Comparison of ENCODE assay signal across 14 mouse cellular contexts in genomic region chr15:101879776-101880175, GRCm38 (mm10). TPM values are rescaled to one million over a fixed set of nuclear protein-coding genes. Genes with fewer than 3 reads are reported as not detected.
DNase-seq lines count a peak whose midpoint lies in the region; ATAC-seq and TF ChIP-seq lines count a peak whose summit lies in the region.
"Had no signal": no experiment of that assay in that cellular context is flagged by ENCODE, and none has a peak within 500 bp of the region (broad histone marks: within the 10 kb centered on the region; RNA-seq: fewer than 3 reads in every experiment).

No protein-coding gene starts in this region.

- H3K27ac ChIP-seq in lung, embryonic 14.5 days (ENCODE audit: low read depth) = no peak overlapping the region
- H3K27ac ChIP-seq in midbrain, postnatal 0 days (ENCODE audit: low read depth, low read length) = no peak overlapping the region
- no peak overlapping the region for H3K27ac ChIP-seq in cerebellum, adult 2 months (ENCODE audit: insufficient read depth, low read length)
- H3K27ac ChIP-seq: heart, embryonic 13.5 days had no signal

- no peaks in the 10 kb centered on the region for H3K27me3 ChIP-seq in lung, embryonic 14.5 days (ENCODE audit: insufficient read depth, low read length)
- H3K27me3 ChIP-seq in midbrain, postnatal 0 days (ENCODE audit: insufficient read depth, low read length) = no peaks in the 10 kb centered on the region; the same call in 1 of the 2 replicates
- H3K27me3 ChIP-seq in cerebellum, adult 2 months (ENCODE audit: control insufficient read depth, insufficient read depth, low read length) = no peaks in the 10 kb centered on the region

- WGBS in lung, embryonic 14.5 days = 26% methylated on average over 11 of the region's 11 CpGs
- WGBS in midbrain, postnatal 0 days = 46% methylated on average over 10 of the region's 11 CpGs
- WGBS in cerebellum, adult 2 months = 23% methylated on average over 11 of the region's 11 CpGs

- H3K4me3 ChIP-seq in lung, embryonic 14.5 days (ENCODE audit: low read depth, low read length) = no peak overlapping the region
- no peak overlapping the region for H3K4me3 ChIP-seq in midbrain, postnatal 0 days (ENCODE audit: low read depth, low read length)
- H3K4me3 ChIP-seq in cerebellum, adult 2 months (replicated peaks; ENCODE audit: insufficient read depth, low read depth, low read length) = no peak overlapping the region
- H3K4me3 ChIP-seq: heart, embryonic 13.5 days had no signal

- no peak for TF ChIP-seq CTCF in lung, embryonic 14.5 days (IDR thresholded peaks at IDR 0.05; ENCODE audit: low read depth)
- TF ChIP-seq CTCF in midbrain, postnatal 0 days (IDR thresholded peaks at IDR 0.05) = no peak
- no peak for TF ChIP-seq CTCF in cerebellum, adult 2 months (IDR thresholded peaks at IDR 0.05; ENCODE audit: borderline replicate concordance, insufficient read depth, low read depth, low read length)

- no peaks in the 10 kb centered on the region for H3K9me3 ChIP-seq in lung, embryonic 14.5 days (ENCODE audit: low read depth, low read length)
- H3K9me3 ChIP-seq in midbrain, postnatal 0 days (ENCODE audit: low read length) = no peaks in the 10 kb centered on the region
- H3K9me3 ChIP-seq: heart, embryonic 13.5 days had no signal

- H3K4me2 ChIP-seq in lung, embryonic 14.5 days = no peak overlapping the region
- H3K4me2 ChIP-seq in midbrain, postnatal 0 days (ENCODE audit: low read depth, low read length, poor library complexity, severe bottlenecking) = no peak overlapping the region
- H3K4me2 ChIP-seq: heart, embryonic 13.5 days had no signal

- no peak for ATAC-seq in lung, embryonic 14.5 days (ENCODE audit: insufficient read depth)
- ATAC-seq in midbrain, postnatal 0 days (ENCODE audit: low FRiP score) = no peak

- no peak overlapping the region for H3K9ac ChIP-seq in lung, embryonic 14.5 days
- H3K9ac ChIP-seq in midbrain, postnatal 0 days (replicated peaks; ENCODE audit: low read length, poor library complexity, severe bottlenecking) = no peak overlapping the region
- H3K9ac ChIP-seq: heart, embryonic 13.5 days had no signal

- no peaks in the 10 kb centered on the region for H3K36me3 ChIP-seq in lung, embryonic 14.5 days (ENCODE audit: insufficient read depth)
- H3K36me3 ChIP-seq in midbrain, postnatal 0 days (ENCODE audit: insufficient read depth, low read length) = no peaks in the 10 kb centered on the region
- H3K36me3 ChIP-seq: heart, embryonic 13.5 days had no signal

- DNase-seq in adrenal gland, postnatal 10 days = peak; percentile 38
- no peak for DNase-seq in adrenal gland, adult (ENCODE audit: inconsistent age in 2 of 2, low spot score in 1 of 2)
- peak; percentile 71 for DNase-seq in lung, embryonic 14.5 days
- DNase-seq in lung, postnatal 25 days (ENCODE audit: low spot score) = no peak
- DNase-seq in embryo, embryonic 9.5 days (ENCODE audit: extremely low spot score) = peak; percentile 31
- DNase-seq in midbrain, postnatal 0 days (ENCODE audit: low spot score) = peak; percentile 6
- no peak for DNase-seq in urinary bladder, postnatal 10 days (ENCODE audit: low spot score)
- no peak for DNase-seq in cerebellum, adult 2 months
- DNase-seq: thymus, postnatal 14 days had no signal

- H3K4me1 ChIP-seq in lung, embryonic 14.5 days (ENCODE audit: insufficient read depth) = no peaks in the 10 kb centered on the region
- no peaks in the 10 kb centered on the region for H3K4me1 ChIP-seq in midbrain, postnatal 0 days (ENCODE audit: insufficient read depth, low read length)
- H3K4me1 ChIP-seq in cerebellum, adult 2 months (ENCODE audit: control insufficient read depth, insufficient read depth, low read length) = no peaks in the 10 kb centered on the region

- TF ChIP-seq POLR2A in cerebellum, adult 2 months (IDR thresholded peaks at IDR 0.05; ENCODE audit: borderline replicate concordance, insufficient read depth, low read length) = no peak

RNA-seq across cellular contexts. Expression of gene Krt77, which starts 10.3 kb away (rescaled TPM):
- not detected for total RNA-seq in adrenal gland, postnatal 10 days (2021)
- not detected in 2 replicates for polyA plus RNA-seq in lung, embryonic 14.5 days (2014; fragmentation: Nextera tagmentation; extraction: Ambion mirVana)
- total RNA-seq in midbrain, postnatal 0 days (2014; rRNA removed) = 1.2 and 1.4 TPM in 2 replicates
- polyA plus RNA-seq in midbrain, postnatal 0 days (2015; fragmentation: Nextera tagmentation; extraction: Ambion mirVana) = 1.5 and 1.6 TPM in 2 replicates
- 0.26 and 0.49 TPM in 2 replicates for polyA plus RNA-seq in cerebellum, adult 2 months (2012; rRNA removed)
- polyA plus RNA-seq: heart, embryonic 13.5 days; kidney, embryonic 14.5 days; lung, embryonic 16.5 days had no signal

RNA-seq across cellular contexts. Expression of gene Krt76, which starts 12.9 kb away (rescaled TPM):
- not detected for total RNA-seq in adrenal gland, postnatal 10 days (2021)
- not detected in 2 replicates for polyA plus RNA-seq in lung, embryonic 14.5 days (2014; fragmentation: Nextera tagmentation; extraction: Ambion mirVana)
- not detected in 2 replicates for total RNA-seq in midbrain, postnatal 0 days (2014; rRNA removed)
- polyA plus RNA-seq in midbrain, postnatal 0 days (2015; fragmentation: Nextera tagmentation; extraction: Ambion mirVana) = not detected in 2 replicates
- polyA plus RNA-seq in cerebellum, adult 2 months (2012; rRNA removed) = 0.05 TPM in 1 of 2 replicates, not detected in the other
- polyA plus RNA-seq: cortical plate, adult 2 months; heart, embryonic 13.5 days; kidney, embryonic 14.5 days; lung, embryonic 16.5 days; neural tube, embryonic 14.5 days had no signal

RNA-seq across cellular contexts. Expression of gene Krt1, which starts 29.2 kb away (rescaled TPM):
- under 1 TPM; 0.18 to 0.51 TPM for total RNA-seq in adrenal gland, postnatal 10 days (2021)
- 0.30 and 0.76 TPM in 2 replicates for polyA plus RNA-seq in lung, embryonic 14.5 days (2014; fragmentation: Nextera tagmentation; extraction: Ambion mirVana)
- total RNA-seq in midbrain, postnatal 0 days (2014; rRNA removed) = 18.3 and 45.5 TPM in 2 replicates
- polyA plus RNA-seq in midbrain, postnatal 0 days (2015; fragmentation: Nextera tagmentation; extraction: Ambion mirVana) = 20.0 and 22.7 TPM in 2 replicates
- 4.8 and 5.3 TPM in 2 replicates for polyA plus RNA-seq in cerebellum, adult 2 months (2012; rRNA removed)

RNA-seq across cellular contexts. Expression of gene Krt4, which starts 44.8 kb away (rescaled TPM):
- total RNA-seq in adrenal gland, postnatal 10 days (2021) = under 1 TPM in 1 of 2 experiments, not detected in 1; 0.18 TPM
- 0.97 and 1.3 TPM in 2 replicates for polyA plus RNA-seq in lung, embryonic 14.5 days (2014; fragmentation: Nextera tagmentation; extraction: Ambion mirVana)
- 0.38 TPM in 1 of 2 replicates, not detected in the other for total RNA-seq in midbrain, postnatal 0 days (2014; rRNA removed)
- polyA plus RNA-seq in midbrain, postnatal 0 days (2015; fragmentation: Nextera tagmentation; extraction: Ambion mirVana) = not detected in 2 replicates
- 0.05 TPM in 1 of 2 replicates, not detected in the other for polyA plus RNA-seq in cerebellum, adult 2 months (2012; rRNA removed)
- polyA plus RNA-seq: cortical plate, adult 2 months had no signal

Comparison
In these comparisons a context has a peak if more than half of its experiments do, and no peak if none do; other contexts are left out.
1. DNase-seq: peak in adrenal gland, postnatal 10 days (single experiment), lung, embryonic 14.5 days (single experiment), embryo, embryonic 9.5 days (single experiment) and midbrain, postnatal 0 days (single experiment); none in adrenal gland, adult (0 of 2), lung, postnatal 25 days (single experiment), urinary bladder, postnatal 10 days (single experiment) and cerebellum, adult 2 months (0 of 2).